Mouse (Mus musculus): ENCODE measurements around the gene Josd1. TPM values are rescaled to one million over a fixed set of nuclear protein-coding genes. Genes with fewer than 3 reads are reported as not detected.
A peak's percentile ranks its signal among the peaks of the same experiment; 100 is the strongest.

Gene Josd1
- polyA plus RNA-seq, 1 experiment from 2014 or later, result 15.2 TPM

DNA sequence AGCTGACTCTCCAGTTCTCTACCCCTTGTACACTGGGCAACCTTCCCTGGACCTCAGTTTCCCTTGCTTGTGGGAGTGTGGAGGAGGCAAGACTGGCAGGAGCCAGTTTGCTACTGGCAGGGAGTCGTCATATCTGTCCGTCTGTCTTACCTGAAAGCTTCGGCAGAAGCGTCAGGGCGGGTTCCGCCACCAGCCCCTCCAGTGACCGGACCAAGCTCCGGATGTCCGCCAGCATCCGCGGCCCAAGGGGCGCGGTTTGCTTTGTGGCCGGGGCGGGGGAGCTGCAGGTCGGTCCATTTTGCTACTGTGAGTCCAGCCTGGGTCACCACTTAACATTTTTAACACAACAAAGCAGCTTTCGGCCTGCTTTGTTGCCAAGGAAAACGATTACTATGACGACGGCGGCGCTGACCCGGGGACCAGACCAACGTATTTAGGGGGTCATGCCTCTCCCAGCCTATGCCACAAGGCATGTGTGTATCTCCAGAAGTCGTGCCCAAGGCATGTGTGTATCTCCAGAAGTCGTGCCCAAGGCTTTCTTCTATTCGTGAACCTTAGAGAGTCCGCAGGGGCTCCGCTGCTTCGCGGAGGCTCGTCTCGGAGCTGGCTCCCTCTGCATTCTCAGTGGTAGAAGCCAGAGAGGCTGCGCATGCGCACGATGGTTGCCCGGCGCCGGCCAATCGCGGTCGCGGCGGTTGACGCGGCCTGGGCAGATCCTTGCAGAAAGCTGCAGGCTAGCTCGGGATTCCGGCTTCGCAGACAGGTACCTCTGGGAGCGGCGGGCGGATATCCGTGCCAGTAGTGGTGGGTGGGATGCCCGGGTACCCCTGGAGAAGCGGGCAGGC is 29.0 kb downstream of the Josd1 start, which contains the start of the genes Fam227a and Cby1:
Gene Fam227a, minus strand, starts transcription at position 426 of the 845 bp plus-strand sequence.
Gene Cby1, plus strand, starts transcription at position 669 of the 845 bp plus-strand sequence.
- Histone ChIP-seq H3K9me3 (ENCODE audit: low read depth, low read length) (no peaks in the 10 kb centered on the region), H3K4me1 (ENCODE audit: insufficient read depth) (peaks cover 5% of the 10 kb centered on the region; the same call in 1 of the 2 replicates), H3K4me3 (ENCODE audit: low read depth, low read length) (peak within 1 kb of the TSS; percentile 73), H3K9ac (peak within 1 kb of the TSS; percentile 71), H3K27ac (ENCODE audit: low read depth) (peak within 1 kb of the TSS; percentile 95), H3K4me2 (peak within 1 kb of the TSS; percentile 97), H3K27me3 (ENCODE audit: insufficient read depth, low read length) (no peaks in the 10 kb centered on the region), H3K36me3 (ENCODE audit: insufficient read depth) (peaks cover 8% of the 10 kb centered on the region; the same call in 1 of the 2 replicates)
- no peak for TF ChIP-seq CTCF (IDR thresholded peaks at IDR 0.05; ENCODE audit: low read depth)
- WGBS, result under 1% methylated on average over 55 of the region's 55 CpGs
- ATAC-seq (ENCODE audit: insufficient read depth) (peak; percentile 87), DNase-seq (peak; percentile 97)

DNA sequence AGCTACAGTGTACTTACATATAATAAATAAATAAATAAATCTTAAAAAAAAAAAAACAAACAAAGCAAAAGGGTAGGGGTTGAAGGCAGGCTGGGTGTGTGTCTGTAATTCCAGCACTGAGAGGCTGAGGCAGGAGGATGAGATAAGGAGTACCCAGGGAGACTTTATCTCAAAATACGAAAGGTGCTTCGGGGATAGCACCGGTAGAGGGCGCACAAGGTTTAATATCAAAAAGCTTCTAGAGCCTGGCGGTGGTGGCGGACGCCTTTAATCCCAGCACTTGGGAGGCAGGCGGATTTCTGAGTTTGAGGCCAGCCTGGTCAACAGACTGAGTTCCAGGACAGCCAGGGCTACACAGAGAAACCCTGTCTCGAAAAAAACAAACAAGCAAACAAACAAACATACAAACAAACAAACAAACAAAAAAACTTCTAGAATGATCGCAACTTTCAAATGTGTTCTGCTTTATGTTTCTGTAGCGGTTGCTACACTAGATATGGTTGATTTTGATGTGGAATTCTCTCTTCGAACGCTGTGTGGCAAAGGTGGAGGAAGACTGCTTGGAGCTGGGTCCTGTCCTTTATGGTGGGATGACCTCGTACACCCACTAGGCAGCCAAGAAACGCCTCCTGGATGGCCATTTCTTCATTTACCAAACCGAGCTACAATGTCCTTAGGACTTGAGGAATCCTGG is 29.7 kb downstream of the Josd1 start:
- H3K4me1 ChIP-seq (ENCODE audit: insufficient read depth), result peaks cover 5% of the 10 kb centered on the region; the same call in 1 of the 2 replicates
- WGBS, result 3% methylated on average over 16 of the region's 16 CpGs
- peak; percentile 95 for DNase-seq
- peaks cover 4% of the 10 kb centered on the region; the same call in 1 of the 2 replicates for H3K36me3 ChIP-seq (ENCODE audit: insufficient read depth)
- no peaks in the 10 kb centered on the region for H3K9me3 ChIP-seq (ENCODE audit: low read depth, low read length)
- H3K27ac ChIP-seq (ENCODE audit: low read depth), result peak overlapping the region; percentile 95
- no peaks in the 10 kb centered on the region for H3K27me3 ChIP-seq (ENCODE audit: insufficient read depth, low read length)
- TF ChIP-seq CTCF (IDR thresholded peaks at IDR 0.05; ENCODE audit: low read depth), result peak; percentile 69
- peak overlapping the region; percentile 71 for H3K9ac ChIP-seq
- H3K4me3 ChIP-seq (ENCODE audit: low read depth, low read length), result peak overlapping the region; percentile 73
- peak; percentile 29; the same call in 1 of the 2 replicates for ATAC-seq (ENCODE audit: insufficient read depth)
- H3K4me2 ChIP-seq, result peak overlapping the region; percentile 97

GRCm38 (mm10) chr15:79656451-79656850 is 31.3 kb downstream of the Josd1 start:
- ATAC-seq (ENCODE audit: insufficient read depth) (no peak), DNase-seq (no peak)
- 87% methylated on average over 14 of the region's 14 CpGs for WGBS
- Histone ChIP-seq H3K27me3 (ENCODE audit: insufficient read depth, low read length) (no peaks in the 10 kb centered on the region), H3K27ac (ENCODE audit: low read depth) (no peak overlapping the region), H3K36me3 (ENCODE audit: insufficient read depth) (no peaks in the 10 kb centered on the region), H3K9ac (no peak overlapping the region), H3K4me3 (ENCODE audit: low read depth, low read length) (no peak overlapping the region), H3K4me1 (ENCODE audit: insufficient read depth) (peaks cover 5% of the 10 kb centered on the region; the same call in 1 of the 2 replicates), H3K9me3 (ENCODE audit: low read depth, low read length) (no peaks in the 10 kb centered on the region), H3K4me2 (no peak overlapping the region)
- no peak for TF ChIP-seq CTCF (IDR thresholded peaks at IDR 0.05; ENCODE audit: low read depth)

DNA sequence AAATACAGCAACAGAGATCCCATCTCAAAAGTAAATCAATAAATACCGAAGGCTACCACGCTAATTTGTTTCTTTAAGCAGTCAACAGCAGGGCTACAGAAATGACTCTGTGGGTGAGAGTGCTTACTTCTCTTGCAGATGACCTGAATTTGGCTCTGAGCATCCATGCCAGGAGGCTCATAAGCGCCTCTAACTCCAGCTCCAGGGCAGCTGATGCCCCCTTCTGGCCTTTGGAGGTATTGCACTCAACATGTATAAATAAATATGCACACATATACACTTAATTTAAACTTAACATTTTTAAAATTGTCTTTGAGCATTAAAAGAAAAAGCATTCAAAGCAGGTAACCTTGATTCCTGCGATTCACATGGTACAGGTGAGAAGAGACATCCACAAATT is 36.2 kb downstream of the Josd1 start:
- DNase-seq (peak; percentile 31), ATAC-seq (ENCODE audit: insufficient read depth) (no peak)
- Histone ChIP-seq H3K27ac (ENCODE audit: low read depth) (no peak overlapping the region), H3K9ac (no peak overlapping the region), H3K4me1 (ENCODE audit: insufficient read depth) (no peaks in the 10 kb centered on the region), H3K27me3 (ENCODE audit: insufficient read depth, low read length) (no peaks in the 10 kb centered on the region), H3K36me3 (ENCODE audit: insufficient read depth) (no peaks in the 10 kb centered on the region), H3K4me3 (ENCODE audit: low read depth, low read length) (no peak overlapping the region), H3K4me2 (no peak overlapping the region), H3K9me3 (ENCODE audit: low read depth, low read length) (no peaks in the 10 kb centered on the region)
- peak; percentile 51 for TF ChIP-seq CTCF (IDR thresholded peaks at IDR 0.05; ENCODE audit: low read depth)
- WGBS, result 74% methylated on average over 4 of the region's 4 CpGs

- Histone ChIP-seq H3K4me1 (ENCODE audit: insufficient read depth) (no peaks in the 10 kb centered on the region), H3K27me3 (ENCODE audit: insufficient read depth, low read length) (no peaks in the 10 kb centered on the region), H3K36me3 (ENCODE audit: insufficient read depth) (no peaks in the 10 kb centered on the region), H3K9me3 (ENCODE audit: low read depth, low read length) (no peaks in the 10 kb centered on the region), H3K27ac (ENCODE audit: low read depth) (no peak overlapping the region), H3K4me3 (ENCODE audit: low read depth, low read length) (no peak overlapping the region), H3K4me2 (no peak overlapping the region), H3K9ac (no peak overlapping the region)
- ATAC-seq (ENCODE audit: insufficient read depth), result no peak
- TF ChIP-seq CTCF (IDR thresholded peaks at IDR 0.05; ENCODE audit: low read depth), result peak; percentile 70
- peak; percentile 56 for DNase-seq
These were observed 37.1 kb downstream of the Josd1 start for GRCm38 (mm10) chr15:79650569-79650968.

GRCm38 (mm10) chr15:79648130-79648529 is 39.6 kb downstream of the Josd1 start:
- no peak overlapping the region for H3K27ac ChIP-seq (ENCODE audit: low read depth)
- DNase-seq (no peak), ATAC-seq (ENCODE audit: insufficient read depth) (no peak)
- no peaks in the 10 kb centered on the region for H3K36me3 ChIP-seq (ENCODE audit: insufficient read depth)
- no peak overlapping the region for H3K4me2 ChIP-seq
- no peak overlapping the region for H3K4me3 ChIP-seq (ENCODE audit: low read depth, low read length)
- no peak overlapping the region for H3K9ac ChIP-seq
- no peaks in the 10 kb centered on the region for H3K9me3 ChIP-seq (ENCODE audit: low read depth, low read length)
- TF ChIP-seq CTCF (IDR thresholded peaks at IDR 0.05; ENCODE audit: low read depth), result no peak
- no peaks in the 10 kb centered on the region for H3K4me1 ChIP-seq (ENCODE audit: insufficient read depth)
- H3K27me3 ChIP-seq (ENCODE audit: insufficient read depth, low read length), result no peaks in the 10 kb centered on the region
- WGBS, result 80% methylated on average over 12 of the region's 12 CpGs

- 69% methylated on average over 2 of the region's 2 CpGs for WGBS
These were observed 42.2 kb downstream of the Josd1 start for GRCm38 (mm10) chr15:79645483-79645882.

More at GRCm38 (mm10) chr15:79645483-79645882, 42.2 kb downstream of the Josd1 start:
- H3K9ac ChIP-seq, result no peak overlapping the region
- no peak for TF ChIP-seq CTCF (IDR thresholded peaks at IDR 0.05; ENCODE audit: low read depth)
- H3K27me3 ChIP-seq (ENCODE audit: insufficient read depth, low read length), result no peaks in the 10 kb centered on the region
- H3K4me3 ChIP-seq (ENCODE audit: low read depth, low read length), result no peak overlapping the region
- H3K27ac ChIP-seq (ENCODE audit: low read depth), result no peak overlapping the region
- H3K36me3 ChIP-seq (ENCODE audit: insufficient read depth), result peaks cover 3% of the 10 kb centered on the region; the same call in 1 of the 2 replicates
- no peaks in the 10 kb centered on the region for H3K9me3 ChIP-seq (ENCODE audit: low read depth, low read length)
- DNase-seq, result no peak
- ATAC-seq (ENCODE audit: insufficient read depth), result no peak
- no peak overlapping the region for H3K4me2 ChIP-seq
- no peaks in the 10 kb centered on the region for H3K4me1 ChIP-seq (ENCODE audit: insufficient read depth)
